Mouse (Mus musculus): ENCODE results near the gene Olfr981.
"Not testable (repeated sequence)": the region's sequence is repeated elsewhere in the genome, so short reads cannot be mapped to it uniquely, and the experiment has no call there.

Olfr981 gene

GRCm38 (mm10) chr9:40021164-40021563, at the start of gene Olfr981:
Gene Olfr981, plus strand, starts transcription at chr9:40021464.
- in situ Hi-C loops (cut with MboI, MseI): no loop called here

- in situ Hi-C loops (cut with MboI, MseI): not testable (repeated sequence)
Observed at GRCm38 (mm10) chr9:39976581-39977145, 44.6 kb upstream of the Olfr981 start.

- in situ Hi-C loops (cut with MboI, MseI): no loop called here
Observed at GRCm38 (mm10) chr9:39991813-39992212, 29.5 kb upstream of the Olfr981 start, which contains the start of gene Olfr978. Gene Olfr978, plus strand, starts transcription at chr9:39992113.

- in situ Hi-C loops (cut with MboI, MseI): no loop called here
Observed at GRCm38 (mm10) chr9:40003365-40003764, 17.9 kb upstream of the Olfr981 start, which contains the start of gene Olfr979. Gene Olfr979, minus strand, starts transcription at chr9:40003465.

GRCm38 (mm10) chr9:40009482-40009881, 11.8 kb upstream of the Olfr981 start, which contains the start of gene Olfr980:
Gene Olfr980, minus strand, starts transcription at chr9:40009582.
- in situ Hi-C loops (cut with MboI, MseI): no loop called here

GRCm38 (mm10) chr9:40050138-40050537, 28.9 kb downstream of the Olfr981 start:
- in situ Hi-C loops (cut with MboI, MseI): no loop called here

GRCm38 (mm10) chr9:40073529-40073928, 52.3 kb downstream of the Olfr981 start, which contains the start of gene Olfr982:
Gene Olfr982, plus strand, starts transcription at chr9:40073829.
- in situ Hi-C loops (cut with MboI, MseI): no loop called here

All from T-helper 2 cell (primary cell).